32 mouse cellular contexts compared by ENCODE assay signal in the genomic region with DNA sequence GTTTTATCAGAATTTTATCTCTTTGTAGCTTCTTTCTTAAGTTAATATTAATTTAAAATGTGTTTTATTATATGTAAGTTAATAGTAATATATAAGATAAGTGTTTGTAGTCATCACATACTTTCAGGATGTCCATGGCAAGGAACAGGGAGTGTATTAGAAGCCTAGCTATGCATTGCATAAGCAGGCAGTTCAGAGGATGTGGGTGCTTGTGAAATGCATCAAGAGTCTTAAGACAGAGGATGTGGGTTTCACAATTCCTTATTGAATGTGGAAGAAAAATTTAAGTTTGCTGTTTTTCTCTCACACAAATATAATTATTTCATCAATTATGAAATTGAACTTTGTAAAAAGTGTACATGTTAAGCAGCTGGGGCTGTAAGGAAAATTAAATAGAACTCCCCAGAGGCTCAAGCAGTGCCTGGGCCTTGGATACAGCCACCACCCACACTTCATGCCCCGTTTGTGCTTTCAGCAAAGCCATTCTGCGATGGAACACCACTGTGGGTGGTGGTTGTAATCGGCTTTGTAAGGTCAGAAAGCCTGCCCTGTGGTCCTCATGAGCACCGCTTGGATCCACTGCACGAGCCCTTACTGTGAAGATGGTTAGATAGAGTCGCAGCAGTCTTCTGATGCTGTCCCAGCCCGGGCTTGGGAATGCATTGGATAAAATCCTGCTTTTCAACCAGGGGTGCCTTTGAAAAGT.
DNase-seq lines count a peak whose midpoint lies in the region; ATAC-seq and TF ChIP-seq lines count a peak whose summit lies in the region.
"Had no signal": no experiment of that assay in that cellular context is flagged by ENCODE, and none has a peak within 500 bp of the region (broad histone marks: within the 10 kb centered on the region; RNA-seq: fewer than 3 reads in every experiment).

No protein-coding gene starts in this region.

- 71% methylated on average over 7 of the region's 7 CpGs for WGBS in liver, postnatal 0 days (ENCODE audit: insufficient replicate concordance)
- WGBS in bone marrow, adult 2 months, result 45% methylated on average over 7 of the region's 7 CpGs

- no peaks in the 10 kb centered on the region for H3K4me1 ChIP-seq in liver, postnatal 0 days (ENCODE audit: insufficient read depth)
- H3K4me1 ChIP-seq in bone marrow, adult 2 months (ENCODE audit: control insufficient read depth, insufficient read depth, low read length), result peaks cover 1% of the 10 kb centered on the region; the same call in 1 of the 2 replicates
- peaks cover 6% of the 10 kb centered on the region for H3K4me1 ChIP-seq in embryonic fibroblast, embryonic 13.5 days (ENCODE audit: control insufficient read depth, insufficient read depth, low read length)
- H3K4me1 ChIP-seq: embryonic facial prominence, embryonic 15.5 days; hindbrain, embryonic 13.5 days; limb, embryonic 12.5 days; liver, embryonic 13.5 days; megakaryocyte, embryonic 14.5 days; midbrain, embryonic 12.5 days; neural tube, embryonic 15.5 days had no signal

- no peaks in the 10 kb centered on the region for H3K9me3 ChIP-seq in liver, postnatal 0 days (ENCODE audit: low read length)
- H3K9me3 ChIP-seq: embryonic facial prominence, embryonic 10.5 days; embryonic facial prominence, embryonic 15.5 days; heart, embryonic 12.5 days; hindbrain, embryonic 13.5 days; limb, embryonic 12.5 days; liver, embryonic 13.5 days; midbrain, embryonic 12.5 days; neural tube, embryonic 15.5 days had no signal

- no peak overlapping the region for H3K4me2 ChIP-seq in liver, postnatal 0 days (ENCODE audit: low read depth, low read length)
- H3K4me2 ChIP-seq: embryonic facial prominence, embryonic 15.5 days; heart, embryonic 12.5 days; hindbrain, embryonic 13.5 days; limb, embryonic 12.5 days; liver, embryonic 13.5 days; midbrain, embryonic 12.5 days; neural tube, embryonic 15.5 days had no signal

- H3K27ac ChIP-seq in liver, postnatal 0 days (ENCODE audit: low read depth), result peak overlapping the region; percentile 63
- H3K27ac ChIP-seq in bone marrow, adult 2 months (ENCODE audit: control insufficient read depth, insufficient read depth, low read depth, low read length, poor library complexity), result peak overlapping the region; percentile 89
- H3K27ac ChIP-seq in embryonic fibroblast, embryonic 13.5 days (ENCODE audit: insufficient read depth, low read length), result peak overlapping the region; percentile 3; the same call in 1 of the 2 replicates
- H3K27ac ChIP-seq: embryonic facial prominence, embryonic 10.5 days; embryonic facial prominence, embryonic 15.5 days; heart, adult 2 months; hindbrain, embryonic 13.5 days; limb, embryonic 12.5 days; liver, embryonic 13.5 days; midbrain, embryonic 12.5 days; neural tube, embryonic 15.5 days; stomach, postnatal 0 days had no signal

- TF ChIP-seq CTCF in liver, postnatal 0 days (IDR thresholded peaks at IDR 0.05; ENCODE audit: low read depth), result no peak
- TF ChIP-seq CTCF in bone marrow, adult 2 months (IDR thresholded peaks at IDR 0.05; ENCODE audit: control insufficient read depth, insufficient read depth, low read length), result no peak
- no peak for TF ChIP-seq CTCF in embryonic fibroblast, embryonic 13.5 days (IDR thresholded peaks at IDR 0.05; ENCODE audit: borderline replicate concordance, insufficient read depth, low read length)

- TF ChIP-seq POLR2A in bone marrow, adult 2 months (IDR thresholded peaks at IDR 0.05; ENCODE audit: borderline replicate concordance, control insufficient read depth, low read depth, low read length), result no peak
- TF ChIP-seq POLR2A in embryonic fibroblast, embryonic 13.5 days (IDR thresholded peaks at IDR 0.05; ENCODE audit: low read depth, low read length), result no peak

- no peak overlapping the region for H3K9ac ChIP-seq in liver, postnatal 0 days (replicated peaks)
- H3K9ac ChIP-seq: embryonic facial prominence, embryonic 15.5 days; heart, embryonic 12.5 days; hindbrain, embryonic 13.5 days; limb, embryonic 12.5 days; liver, embryonic 13.5 days; midbrain, embryonic 12.5 days; neural tube, embryonic 15.5 days had no signal

- no peak overlapping the region for H3K4me3 ChIP-seq in liver, postnatal 0 days (ENCODE audit: low read depth, low read length)
- no peak overlapping the region for H3K4me3 ChIP-seq in bone marrow, adult 2 months (replicated peaks; ENCODE audit: control insufficient read depth, low read depth, low read length)
- no peak overlapping the region for H3K4me3 ChIP-seq in embryonic fibroblast, embryonic 13.5 days (ENCODE audit: insufficient read depth, low read length)
- H3K4me3 ChIP-seq: embryonic facial prominence, embryonic 10.5 days; embryonic facial prominence, embryonic 15.5 days; heart, adult 2 months; heart, embryonic 12.5 days; hindbrain, embryonic 13.5 days; limb, embryonic 12.5 days; liver, embryonic 13.5 days; megakaryocyte, embryonic 14.5 days; midbrain, embryonic 12.5 days; neural tube, embryonic 15.5 days had no signal

- H3K36me3 ChIP-seq in liver, postnatal 0 days (replicated peaks; ENCODE audit: insufficient read depth, low read length), result no peaks in the 10 kb centered on the region
- H3K36me3 ChIP-seq: embryonic facial prominence, embryonic 10.5 days; embryonic facial prominence, embryonic 15.5 days; hindbrain, embryonic 13.5 days; liver, embryonic 13.5 days; midbrain, embryonic 12.5 days; neural tube, embryonic 15.5 days had no signal

- ATAC-seq in liver, postnatal 0 days, result peak; percentile 61; the same call in 1 of the 2 replicates
- ATAC-seq in megakaryocyte progenitor cell, adult 5-6 weeks (replicated peaks; ENCODE audit: poor library complexity), result peak; percentile 99
- ATAC-seq: activated CD4-positive, CD25-positive, alpha-beta regulatory T cell, adult 4 months; forebrain, embryonic 14.5 days; intestine, embryonic 16.5 days had no signal

- no peak; the same call in 1 of the 2 replicates for TF ChIP-seq EP300 in liver, postnatal 0 days (IDR thresholded peaks at IDR 0.05; ENCODE audit: low read depth)

- H3K27me3 ChIP-seq in liver, postnatal 0 days (ENCODE audit: insufficient read depth, low read length), result no peaks in the 10 kb centered on the region
- H3K27me3 ChIP-seq: embryonic facial prominence, embryonic 15.5 days; heart, embryonic 12.5 days; hindbrain, embryonic 13.5 days; limb, embryonic 12.5 days; liver, embryonic 13.5 days; megakaryocyte, embryonic 14.5 days; midbrain, embryonic 12.5 days; neural tube, embryonic 15.5 days had no signal

- DNase-seq in liver, postnatal 0 days, result no peak
- DNase-seq in liver, result no peak
- DNase-seq in spleen, adult 12 weeks (ENCODE audit: low spot score), result no peak
- DNase-seq in spleen, adult 18-20 months, result no peak
- no peak for DNase-seq in layer of hippocampus, adult 9-11 months
- DNase-seq: adrenal gland, adult 8-10 months; cerebellum, adult 18-20 months; cerebellum, postnatal 14 days; gastrocnemius, postnatal 25 days; heart, adult 2 months; heart, postnatal 4 days; kidney, adult 8-10 months; kidney, postnatal 10 days; liver, embryonic 13.5 days; right cerebral cortex, postnatal 25 days; thymus, adult 18-20 months; thymus, postnatal 36 days had no signal

Comparison
In these comparisons a context has a peak if more than half of its experiments do, and no peak if none do; other contexts are left out.
1. H3K27ac ChIP-seq: peak in every context shown above with its lines; median percentile 89 in bone marrow, adult 2 months; 63 in liver, postnatal 0 days; 3 in embryonic fibroblast, embryonic 13.5 days.